Mouse (Mus musculus) brain, embryonic 14.5 days (tissue): Measurements from ENCODE around the gene Ces1c.

ENCODE experiments used
- CTCF ChIP-seq: fragments of 200-500 bp; IDR thresholded peaks from 2 replicates; pipeline ENCODE4 v1.5.1; 2012; ENCODE audit warnings: inconsistent platforms, mild to moderate bottlenecking, moderate library complexity, borderline replicate concordance; ENCODE audit not compliant: insufficient read depth, insufficient read length; ENCODE audit errors: extremely low read depth
- POLR2A ChIP-seq: fragments of 200-500 bp; IDR thresholded peaks from 2 replicates; pipeline ENCODE4 v1.6.1; 2012; ENCODE audit warnings: mild to moderate bottlenecking, inconsistent platforms, borderline replicate concordance; ENCODE audit not compliant: poor library complexity, insufficient read depth, insufficient read length, severe bottlenecking; ENCODE audit errors: extremely low read depth

GRCm38 (mm10) chr8:93126476-93126875 is 4.6 kb downstream of the Ces1c start:
- TF ChIP-seq POLR2A (no peak), CTCF (no peak)
